Mouse (Mus musculus): ENCODE data around the gene Ccl27b. TPM values are rescaled to one million over a fixed set of nuclear protein-coding genes. Genes with fewer than 3 reads are reported as not detected.

Gene Ccl27b
- not detected for polyA plus RNA-seq (2012; fragmentation: generic; extraction: Trizol)

DNA sequence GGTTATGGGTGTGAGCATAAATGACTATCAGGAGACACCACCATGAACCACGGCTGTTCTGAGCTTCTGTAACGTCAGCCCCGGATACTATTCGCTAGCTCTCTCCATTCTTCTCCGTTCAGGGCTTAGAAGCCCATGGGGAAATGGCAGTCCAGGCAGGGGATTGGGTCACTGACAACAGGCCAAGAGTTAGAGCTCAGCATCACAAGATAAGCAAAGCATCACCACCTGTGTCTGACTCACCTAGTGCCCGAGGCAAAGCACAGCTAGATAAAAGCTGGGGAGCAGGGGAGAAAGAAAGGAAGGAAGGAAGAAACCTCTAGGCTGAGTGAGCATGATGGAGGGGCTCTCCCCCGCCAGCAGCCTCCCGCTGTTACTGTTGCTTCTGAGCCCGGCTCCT lies at the start of gene Ccl27b:
TSS of gene Ccl27b (plus strand) at position 301 of the 400 bp plus-strand sequence.

GRCm38 (mm10) chr4:42611895-42612294 lies 43.2 kb upstream of the Ccl27b start, which contains the start of gene Gm10591:
Gene Gm10591, plus strand, starts transcription at chr4:42612195.

GRCm38 (mm10) chr4:42629419-42629818 lies 25.6 kb upstream of the Ccl27b start, which contains the start of gene Gm2564:
Gene Gm2564, plus strand, starts transcription at chr4:42629719.

DNA sequence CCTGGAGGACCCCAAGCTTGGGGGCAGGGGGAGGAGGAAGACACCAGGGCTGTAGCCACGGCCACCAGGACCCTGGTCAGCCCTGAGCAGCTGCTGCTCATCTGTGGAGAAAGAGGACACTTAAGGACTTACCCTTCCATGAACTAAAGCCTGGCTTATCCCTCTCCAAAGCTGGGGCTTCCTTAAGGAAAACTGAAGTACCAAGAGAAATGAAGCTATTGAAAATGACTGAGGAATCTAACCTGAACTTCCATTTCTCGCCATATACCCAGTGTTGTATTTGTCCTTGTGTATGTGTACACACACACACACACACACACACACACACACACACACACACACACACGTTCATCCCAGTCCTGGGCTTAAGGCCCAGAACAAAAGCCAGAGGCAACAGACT lies 6.7 kb downstream of the Ccl27b start, which contains the start of gene Il11ra2:
TSS of gene Il11ra2 (minus strand) at position 101 of the 400 bp plus-strand sequence.

Other genes with a start within 250 kb of the Ccl27b start
- not detected for gene Gm21586, start 215.9 kb upstream of the Ccl27b start, polyA plus RNA-seq (2012; fragmentation: generic; extraction: Trizol)
- not detected for gene Gm2163, start 188.5 kb upstream of the Ccl27b start, polyA plus RNA-seq (2012; fragmentation: generic; extraction: Trizol)
- not detected for gene Fam205a2, start 127.1 kb upstream of the Ccl27b start, polyA plus RNA-seq (2012; fragmentation: generic; extraction: Trizol)
- not detected for gene Gm10591, start 43.1 kb upstream of the Ccl27b start, polyA plus RNA-seq (2012; fragmentation: generic; extraction: Trizol)
- not detected for gene Gm2564, start 25.5 kb upstream of the Ccl27b start, polyA plus RNA-seq (2012; fragmentation: generic; extraction: Trizol)
- gene Il11ra2, start 6.6 kb downstream of the Ccl27b start, polyA plus RNA-seq (2012; fragmentation: generic; extraction: Trizol) = under 1 TPM in 1 of 2 experiments, not detected in 1; 0.19 TPM
- not detected for gene 4930578G10Rik, start 80.3 kb downstream of the Ccl27b start, polyA plus RNA-seq (2012; fragmentation: generic; extraction: Trizol)
- not detected for gene Ccl19, start 101.3 kb downstream of the Ccl27b start, polyA plus RNA-seq (2012; fragmentation: generic; extraction: Trizol)
- gene Ccl21a, start 118.7 kb downstream of the Ccl27b start, polyA plus RNA-seq (2012; fragmentation: generic; extraction: Trizol) = not detected
- not detected for gene Fam205a1, start 198.6 kb downstream of the Ccl27b start, polyA plus RNA-seq (2012; fragmentation: generic; extraction: Trizol)
- gene Gm12394, start 201.5 kb downstream of the Ccl27b start, polyA plus RNA-seq (2012; fragmentation: generic; extraction: Trizol) = not detected
- not detected for gene Fam205c, start 219.0 kb downstream of the Ccl27b start, polyA plus RNA-seq (2012; fragmentation: generic; extraction: Trizol)